24 mouse cellular contexts compared by ENCODE assay signal in the genomic region with DNA sequence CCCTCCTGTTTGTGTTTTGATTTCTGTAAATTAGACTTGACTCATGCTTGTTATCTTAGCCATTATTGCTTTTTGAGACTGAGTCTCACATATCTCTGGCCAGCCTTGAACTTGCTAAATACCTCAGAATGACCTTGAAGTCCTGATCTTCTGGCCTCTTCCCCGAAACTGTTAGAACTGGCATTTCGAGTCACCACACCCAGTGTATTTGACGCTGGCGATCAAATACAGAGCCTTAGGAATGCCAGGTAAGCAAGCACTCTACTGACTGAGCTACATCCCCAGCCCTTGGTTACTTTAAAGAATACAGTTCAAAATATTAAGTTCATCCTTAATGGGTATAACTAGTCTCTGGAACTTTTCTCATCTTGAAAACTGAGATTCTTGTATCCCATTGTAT. TPM values are rescaled to one million over a fixed set of nuclear protein-coding genes. Genes with fewer than 3 reads are reported as not detected.
DNase-seq lines count a peak whose midpoint lies in the region; ATAC-seq and TF ChIP-seq lines count a peak whose summit lies in the region.
"Had no signal": no experiment of that assay in that cellular context is flagged by ENCODE, and none has a peak within 500 bp of the region (broad histone marks: within the 10 kb centered on the region; RNA-seq: fewer than 3 reads in every experiment).

No protein-coding gene starts in this region.

- ATAC-seq in embryonic facial prominence, embryonic 15.5 days (ENCODE audit: insufficient number of reproducible peaks, low FRiP score, low TSS enrichment, low read depth): peak; percentile 34; the same call in 1 of the 2 replicates
- no peak for ATAC-seq in hindbrain, embryonic 13.5 days (ENCODE audit: low FRiP score)
- ATAC-seq in hindbrain, embryonic 14.5 days (ENCODE audit: low FRiP score): no peak

- H3K27ac ChIP-seq in embryonic facial prominence, embryonic 15.5 days (replicated peaks): no peak overlapping the region; the same call in 1 of the 2 replicates
- no peak overlapping the region for H3K27ac ChIP-seq in embryonic facial prominence, embryonic 10.5 days (replicated peaks)
- peak overlapping the region; percentile 64 for H3K27ac ChIP-seq in hindbrain, embryonic 13.5 days
- no peak overlapping the region for H3K27ac ChIP-seq in hindbrain, embryonic 14.5 days
- peak overlapping the region; percentile 80 for H3K27ac ChIP-seq in olfactory bulb, adult 2 months (ENCODE audit: insufficient read depth, low read depth, low read length)
- H3K27ac ChIP-seq: hindbrain, embryonic 10.5 days; liver, embryonic 14.5 days; macrophage had no signal

- H3K4me1 ChIP-seq in embryonic facial prominence, embryonic 15.5 days: no peaks in the 10 kb centered on the region
- peaks cover 9% of the 10 kb centered on the region; the same call in 1 of the 2 replicates for H3K4me1 ChIP-seq in embryonic facial prominence, embryonic 10.5 days
- peaks cover 9% of the 10 kb centered on the region for H3K4me1 ChIP-seq in hindbrain, embryonic 13.5 days (replicated peaks)
- no peaks in the 10 kb centered on the region for H3K4me1 ChIP-seq in hindbrain, embryonic 14.5 days (replicated peaks; ENCODE audit: control insufficient read depth, insufficient read depth, low read length)
- H3K4me1 ChIP-seq in olfactory bulb, adult 2 months (ENCODE audit: control insufficient read depth, insufficient read depth, low read length): no peaks in the 10 kb centered on the region
- H3K4me1 ChIP-seq: hindbrain, embryonic 10.5 days had no signal

- TF ChIP-seq CTCF in olfactory bulb, adult 2 months (IDR thresholded peaks at IDR 0.05; ENCODE audit: insufficient read depth, low read depth, low read length): no peak

- no peaks in the 10 kb centered on the region for H3K27me3 ChIP-seq in embryonic facial prominence, embryonic 15.5 days
- H3K27me3 ChIP-seq in embryonic facial prominence, embryonic 10.5 days (replicated peaks; ENCODE audit: low read depth, poor library complexity, severe bottlenecking): no peaks in the 10 kb centered on the region
- no peaks in the 10 kb centered on the region for H3K27me3 ChIP-seq in hindbrain, embryonic 13.5 days
- H3K27me3 ChIP-seq in hindbrain, embryonic 14.5 days (ENCODE audit: control insufficient read depth, insufficient read depth, low read length): no peaks in the 10 kb centered on the region
- H3K27me3 ChIP-seq: CH12.LX had no signal

- DNase-seq in embryonic facial prominence, embryonic 10.5 days (ENCODE audit: low spot score): no peak
- no peak for DNase-seq in hindbrain, embryonic 14.5 days (ENCODE audit: low spot score)
- DNase-seq in ES-CJ7 (ENCODE audit: low read depth, low spot score): peak; percentile 77
- DNase-seq in embryo, embryonic 11 days: no peak
- DNase-seq: adrenal gland, postnatal 25 days; cerebellum, adult 11-12 months; cerebellum, adult 9-11 months; heart, postnatal 14 days; kidney, adult 9 months; kidney, postnatal 10 days; layer of hippocampus, postnatal 36 days; left cerebral cortex, postnatal 4 days; liver; lung, adult 2 months; lung, postnatal 10 days; midbrain, embryonic 14.5 days had no signal

- TF ChIP-seq POLR2A in olfactory bulb, adult 2 months (IDR thresholded peaks at IDR 0.05; ENCODE audit: insufficient read depth, low read depth, low read length): no peak

- no peaks in the 10 kb centered on the region for H3K36me3 ChIP-seq in embryonic facial prominence, embryonic 15.5 days
- H3K36me3 ChIP-seq in embryonic facial prominence, embryonic 10.5 days (replicated peaks): no peaks in the 10 kb centered on the region
- H3K36me3 ChIP-seq in hindbrain, embryonic 13.5 days: no peaks in the 10 kb centered on the region
- no peaks in the 10 kb centered on the region for H3K36me3 ChIP-seq in hindbrain, embryonic 14.5 days (replicated peaks; ENCODE audit: control insufficient read depth, insufficient read depth)
- H3K36me3 ChIP-seq: G1E; hindbrain, embryonic 10.5 days had no signal

- no peak overlapping the region for H3K4me2 ChIP-seq in embryonic facial prominence, embryonic 15.5 days (replicated peaks)
- no peak overlapping the region for H3K4me2 ChIP-seq in hindbrain, embryonic 13.5 days
- no peak overlapping the region for H3K4me2 ChIP-seq in hindbrain, embryonic 14.5 days (replicated peaks)

- no peaks in the 10 kb centered on the region for H3K9me3 ChIP-seq in embryonic facial prominence, embryonic 15.5 days (replicated peaks)
- H3K9me3 ChIP-seq in embryonic facial prominence, embryonic 10.5 days: no peaks in the 10 kb centered on the region
- no peaks in the 10 kb centered on the region for H3K9me3 ChIP-seq in hindbrain, embryonic 13.5 days
- H3K9me3 ChIP-seq in hindbrain, embryonic 14.5 days (ENCODE audit: control insufficient read depth, low read length): no peaks in the 10 kb centered on the region
- H3K9me3 ChIP-seq: G1E; hindbrain, embryonic 10.5 days had no signal

- no peak overlapping the region for H3K9ac ChIP-seq in embryonic facial prominence, embryonic 15.5 days
- no peak overlapping the region for H3K9ac ChIP-seq in hindbrain, embryonic 13.5 days
- H3K9ac ChIP-seq in hindbrain, embryonic 14.5 days: no peak overlapping the region
- H3K9ac ChIP-seq: liver, embryonic 14.5 days had no signal

- no peak overlapping the region for H3K4me3 ChIP-seq in embryonic facial prominence, embryonic 15.5 days (replicated peaks)
- H3K4me3 ChIP-seq in embryonic facial prominence, embryonic 10.5 days: no peak overlapping the region
- no peak overlapping the region for H3K4me3 ChIP-seq in hindbrain, embryonic 13.5 days
- H3K4me3 ChIP-seq in hindbrain, embryonic 14.5 days (replicated peaks; ENCODE audit: low read length): no peak overlapping the region
- no peak overlapping the region for H3K4me3 ChIP-seq in olfactory bulb, adult 2 months (ENCODE audit: insufficient read depth, low read depth, low read length)
- H3K4me3 ChIP-seq: hindbrain, embryonic 10.5 days had no signal

- WGBS in embryonic facial prominence, embryonic 15.5 days: 81% methylated on average over 4 of the region's 4 CpGs
- 88% methylated on average over 4 of the region's 4 CpGs for WGBS in embryonic facial prominence, embryonic 10.5 days
- 94% methylated on average over 4 of the region's 4 CpGs for WGBS in hindbrain, embryonic 13.5 days
- WGBS in hindbrain, embryonic 14.5 days: 93% methylated on average over 4 of the region's 4 CpGs
- WGBS in olfactory bulb, adult 2 months: 90% methylated on average over 4 of the region's 4 CpGs

RNA-seq across cellular contexts. Expression of a gene that starts 18.4 kb away (rescaled TPM):
- polyA plus RNA-seq in embryonic facial prominence, embryonic 15.5 days (2015; fragmentation: Nextera tagmentation; extraction: Ambion mirVana): 54.5 and 64.6 TPM in 2 replicates
- polyA plus RNA-seq in embryonic facial prominence, embryonic 10.5 days (2016; fragmentation: Nextera tagmentation; extraction: Ambion mirVana): 1.7 and 3.0 TPM in 2 replicates
- 4.3 and 5.3 TPM in 2 replicates for polyA plus RNA-seq in hindbrain, embryonic 13.5 days (2015; fragmentation: Nextera tagmentation; extraction: Ambion mirVana)
- polyA plus RNA-seq in hindbrain, embryonic 14.5 days (2014; fragmentation: Nextera tagmentation; extraction: Ambion mirVana): 6.6 and 7.2 TPM in 2 replicates
- polyA plus RNA-seq in olfactory bulb, adult 2 months (2012; ENCODE audit: insufficient read depth, insufficient read length, low replicate concordance, missing spikeins): not detected in 2 replicates
- polyA plus RNA-seq: G1E, macrophage had no signal

RNA-seq across cellular contexts. Expression of a gene that starts 29.3 kb away (rescaled TPM):
- 27.7 and 29.7 TPM in 2 replicates for polyA plus RNA-seq in embryonic facial prominence, embryonic 15.5 days (2015; fragmentation: Nextera tagmentation; extraction: Ambion mirVana)
- 10.1 and 12.0 TPM in 2 replicates for polyA plus RNA-seq in embryonic facial prominence, embryonic 10.5 days (2016; fragmentation: Nextera tagmentation; extraction: Ambion mirVana)
- polyA plus RNA-seq in hindbrain, embryonic 13.5 days (2015; fragmentation: Nextera tagmentation; extraction: Ambion mirVana): 28.5 and 30.5 TPM in 2 replicates
- polyA plus RNA-seq in hindbrain, embryonic 14.5 days (2014; fragmentation: Nextera tagmentation; extraction: Ambion mirVana): 53.5 and 61.8 TPM in 2 replicates
- not detected in 2 replicates for polyA plus RNA-seq in olfactory bulb, adult 2 months (2012; ENCODE audit: insufficient read depth, insufficient read length, low replicate concordance, missing spikeins)

Comparison
In these comparisons a context has a peak if more than half of its experiments do, and no peak if none do; other contexts are left out.
1. H3K27ac ChIP-seq: peak in hindbrain, embryonic 13.5 days (single experiment) and olfactory bulb, adult 2 months (single experiment); none in embryonic facial prominence, embryonic 15.5 days (single experiment), embryonic facial prominence, embryonic 10.5 days (single experiment) and hindbrain, embryonic 14.5 days (single experiment).
2. RNA of a gene that starts 29.3 kb away (polyA plus RNA-seq): 53.5 to 61.8 TPM in hindbrain, embryonic 14.5 days, 27.7 to 29.7 TPM in embryonic facial prominence, embryonic 15.5 days, 28.5 to 30.5 TPM in hindbrain, embryonic 13.5 days and 10.1 to 12.0 TPM in embryonic facial prominence, embryonic 10.5 days; not detected in olfactory bulb, adult 2 months; every median in the first group is over 10 times any median in the second.